Mouse (Mus musculus): ENCODE data around the gene Cyp2c70. TPM values are rescaled to one million over a fixed set of nuclear protein-coding genes. Genes with fewer than 3 reads are reported as not detected.

Cyp2c70 gene
- not detected in 2 replicates for polyA plus RNA-seq (2021; fragmentation: Nextera tagmentation)
- long read RNA-seq, experiment 1, result 0 reads
- long read RNA-seq, experiment 2, result 0 reads

GRCm38 (mm10) chr19:40187160-40187559 lies at the start of gene Cyp2c70:
Gene Cyp2c70, minus strand, starts transcription at chr19:40187333.

Other genes with a start within 250 kb of the Cyp2c70 start
- gene Cyp2c37, start 194.9 kb downstream of the Cyp2c70 start, polyA plus RNA-seq (2021; fragmentation: Nextera tagmentation), result not detected in 2 replicates
- gene Cyp2c54, start 113.5 kb downstream of the Cyp2c70 start, polyA plus RNA-seq (2021; fragmentation: Nextera tagmentation), result not detected in 2 replicates
- not detected in 2 replicates for gene Cyp2c50, start 97.6 kb downstream of the Cyp2c70 start, polyA plus RNA-seq (2021; fragmentation: Nextera tagmentation)
- gene Pdlim1, start 84.5 kb upstream of the Cyp2c70 start, polyA plus RNA-seq (2021; fragmentation: Nextera tagmentation), result 16.2 and 22.2 TPM in 2 replicates

All from left cerebral cortex, adult 6 months (tissue).